Mouse (Mus musculus) forebrain, embryonic 12.5 days (tissue): ENCODE results near the gene Pepd. TPM values are rescaled to one million over a fixed set of nuclear protein-coding genes. Genes with fewer than 3 reads are reported as not detected.

ENCODE experiments used
- ATAC-seq: fragments of 200-750 bp; cut with Nextera tagmentation; 2 replicates; pipeline ENCODE4 v1.8.0; 2017; ENCODE audit warnings: moderate TSS enrichment; ENCODE audit not compliant: low FRiP score
- H3K27ac ChIP-seq: fragments of 300-500 bp; sonication (generic); 2 replicates; pipeline ENCODE4 v1.5.1; 2016; ENCODE audit warnings: mild to moderate bottlenecking
- H3K27me3 ChIP-seq: fragments of 300-500 bp; sonication (generic); 2 replicates; pipeline ENCODE4 v1.6.1; 2016; ENCODE audit warnings: mild to moderate bottlenecking
- H3K36me3 ChIP-seq: fragments of 300-500 bp; sonication (generic); replicated peaks from 2 replicates; pipeline ENCODE4 v1.6.1; 2016; ENCODE audit warnings: mild to moderate bottlenecking
- H3K4me1 ChIP-seq: fragments of 300-500 bp; sonication (generic); 2 replicates; pipeline ENCODE4 v1.6.1; 2016
- H3K4me2 ChIP-seq: fragments of 300-500 bp; sonication (generic); 2 replicates; pipeline ENCODE4 v1.6.1; 2016; ENCODE audit warnings: mild to moderate bottlenecking, moderate library complexity
- H3K4me3 ChIP-seq: fragments of 300-500 bp; sonication (generic); replicated peaks from 2 replicates; pipeline ENCODE4 v1.5.1; 2016; ENCODE audit warnings: mild to moderate bottlenecking
- H3K9ac ChIP-seq: fragments of 300-500 bp; sonication (generic); 2 replicates; pipeline ENCODE4 v1.6.1; 2016; ENCODE audit warnings: mild to moderate bottlenecking
- H3K9me3 ChIP-seq: fragments of 300-500 bp; sonication (generic); 2 replicates; pipeline ENCODE4 v1.6.1; 2016
- WGBS: fragments of 180-500 bp; shearing (Covaris S2); methylation state at CpG from one replicate; pipeline ENCODE4 v1.1.7; 2016; 5-methylcytosine and 5-hydroxymethylcytosine counted together
- polyA plus RNA-seq: library from polyadenylated mRNA; unstranded; fragments of >200 nt; fragmentation: Nextera tagmentation; extraction: Ambion mirVana; gene quantifications from 2 replicates; pipeline ENCODE4 v1.2.1, GENCODE M21; 2016

Pepd gene
- polyA plus RNA-seq, 1 experiment from 2014 or later: 58.6 TPM

- WGBS: 93% methylated on average over 9 of the region's 9 CpGs
- Histone ChIP-seq H3K27me3 (peaks cover 4% of the 10 kb centered on the region; the same call in 1 of the 2 replicates), H3K9ac (no peak overlapping the region), H3K4me1 (peaks cover 27% of the 10 kb centered on the region), H3K36me3 (no peaks in the 10 kb centered on the region), H3K9me3 (no peaks in the 10 kb centered on the region), H3K27ac (no peak overlapping the region), H3K4me3 (no peak overlapping the region), H3K4me2 (no peak overlapping the region)
- no peak for ATAC-seq
Measured at GRCm38 (mm10) chr7:34913956-34914355, 1.8 kb downstream of the Pepd start.

GRCm38 (mm10) chr7:34915555-34915954 is 3.4 kb downstream of the Pepd start:
- WGBS: 91% methylated on average over 5 of the region's 5 CpGs
- no peaks in the 10 kb centered on the region for H3K9me3 ChIP-seq

DNA sequence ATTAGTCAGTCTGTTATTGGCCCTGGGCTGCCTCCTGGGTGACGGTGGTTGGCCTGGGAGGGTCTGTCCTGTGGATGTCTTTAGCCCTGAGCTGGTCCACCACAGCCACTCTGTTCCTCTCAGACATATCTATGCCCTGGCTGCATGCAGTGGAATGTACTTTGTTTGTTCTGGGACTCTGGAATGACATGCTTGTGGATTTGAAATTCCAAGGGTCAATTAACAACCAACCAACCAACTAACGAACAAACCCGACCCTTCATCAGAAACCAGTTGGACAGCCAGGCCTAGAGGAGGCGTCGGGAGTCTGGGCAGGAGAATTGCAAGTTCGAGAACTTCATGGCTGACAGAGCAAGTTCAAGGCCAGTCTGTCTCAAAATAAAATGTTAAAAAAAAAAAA is 5.4 kb downstream of the Pepd start:
- peaks cover 9% of the 10 kb centered on the region for H3K4me1 ChIP-seq
- H3K27me3 ChIP-seq: no peaks in the 10 kb centered on the region
- H3K4me3 ChIP-seq: no peak overlapping the region
- H3K9me3 ChIP-seq: no peaks in the 10 kb centered on the region
- no peak overlapping the region for H3K9ac ChIP-seq
- H3K36me3 ChIP-seq: no peaks in the 10 kb centered on the region
- 63% methylated on average over 6 of the region's 6 CpGs for WGBS
- H3K27ac ChIP-seq: no peak overlapping the region
- no peak for ATAC-seq
- no peak overlapping the region for H3K4me2 ChIP-seq

More at GRCm38 (mm10) chr7:34915555-34915954, 3.4 kb downstream of the Pepd start:
- H3K4me2 ChIP-seq: no peak overlapping the region
- H3K27me3 ChIP-seq: peaks cover 4% of the 10 kb centered on the region; the same call in 1 of the 2 replicates
- ATAC-seq: no peak
- no peaks in the 10 kb centered on the region for H3K36me3 ChIP-seq
- no peak overlapping the region for H3K4me3 ChIP-seq
- peaks cover 24% of the 10 kb centered on the region for H3K4me1 ChIP-seq
- no peak overlapping the region for H3K27ac ChIP-seq
- H3K9ac ChIP-seq: no peak overlapping the region

- H3K9me3 ChIP-seq: no peaks in the 10 kb centered on the region
- no peak overlapping the region for H3K9ac ChIP-seq
- no peaks in the 10 kb centered on the region for H3K36me3 ChIP-seq
- H3K4me1 ChIP-seq: peaks cover 4% of the 10 kb centered on the region
- no peak for ATAC-seq
- H3K27me3 ChIP-seq: no peaks in the 10 kb centered on the region
- H3K4me2 ChIP-seq: no peak overlapping the region
- WGBS: 86% methylated on average over 4 of the region's 4 CpGs
- H3K27ac ChIP-seq: no peak overlapping the region
- H3K4me3 ChIP-seq: no peak overlapping the region
Measured at GRCm38 (mm10) chr7:34917998-34918397, 5.8 kb downstream of the Pepd start.

DNA sequence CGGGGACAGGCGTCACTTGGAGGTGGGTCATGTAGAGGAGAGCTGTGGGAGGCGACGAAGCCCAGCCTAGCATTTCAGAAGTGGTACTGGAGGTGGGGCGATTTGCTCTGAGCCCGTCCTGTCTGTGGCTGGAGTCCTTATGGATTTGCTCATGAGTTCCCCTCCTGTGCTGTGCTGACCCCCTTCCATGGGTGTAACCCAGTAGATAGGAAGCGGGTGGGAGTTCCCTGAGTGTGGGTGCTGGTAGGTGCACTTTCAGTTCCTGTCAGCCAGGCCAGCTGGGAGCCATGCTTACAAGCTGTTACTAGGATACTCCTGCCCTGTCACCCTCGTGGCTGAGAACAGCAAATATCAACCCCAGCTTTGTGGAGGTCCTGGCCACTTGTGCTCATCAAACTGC is 6.2 kb downstream of the Pepd start:
- no peak overlapping the region for H3K4me2 ChIP-seq
- no peaks in the 10 kb centered on the region for H3K27me3 ChIP-seq
- H3K27ac ChIP-seq: no peak overlapping the region
- peaks cover 2% of the 10 kb centered on the region; the same call in 1 of the 2 replicates for H3K4me1 ChIP-seq
- no peak overlapping the region for H3K4me3 ChIP-seq
- H3K9ac ChIP-seq: no peak overlapping the region
- no peak for ATAC-seq
- H3K36me3 ChIP-seq: no peaks in the 10 kb centered on the region
- no peaks in the 10 kb centered on the region for H3K9me3 ChIP-seq
- 90% methylated on average over 8 of the region's 8 CpGs for WGBS

DNA sequence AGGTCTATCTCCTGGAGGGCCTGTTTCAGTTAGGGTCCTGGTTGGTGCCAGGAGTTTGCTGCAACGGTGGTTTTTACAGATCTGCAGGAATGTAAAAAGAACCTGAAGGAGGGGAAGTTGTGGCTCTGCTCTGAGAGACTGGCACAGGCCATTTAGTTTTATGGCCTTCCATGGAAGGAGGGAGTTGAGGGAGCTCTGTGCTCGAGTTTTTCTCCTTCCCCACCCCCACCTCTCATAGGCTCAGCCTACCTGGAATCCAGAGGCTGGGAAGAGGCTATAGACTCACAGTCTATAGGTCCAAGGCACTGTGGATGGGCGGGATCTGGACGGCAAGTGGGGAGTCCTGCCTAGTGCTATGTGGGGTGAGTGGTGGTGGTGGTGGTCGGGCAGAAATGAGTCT is 6.9 kb downstream of the Pepd start:
- Histone ChIP-seq H3K9me3 (no peaks in the 10 kb centered on the region), H3K27ac (no peak overlapping the region), H3K4me1 (peaks cover 2% of the 10 kb centered on the region; the same call in 1 of the 2 replicates), H3K27me3 (no peaks in the 10 kb centered on the region), H3K4me2 (no peak overlapping the region), H3K36me3 (no peaks in the 10 kb centered on the region; the same call in 1 of the 2 replicates), H3K9ac (no peak overlapping the region), H3K4me3 (no peak overlapping the region)
- no peak for ATAC-seq
- WGBS: 89% methylated on average over 5 of the region's 5 CpGs

DNA sequence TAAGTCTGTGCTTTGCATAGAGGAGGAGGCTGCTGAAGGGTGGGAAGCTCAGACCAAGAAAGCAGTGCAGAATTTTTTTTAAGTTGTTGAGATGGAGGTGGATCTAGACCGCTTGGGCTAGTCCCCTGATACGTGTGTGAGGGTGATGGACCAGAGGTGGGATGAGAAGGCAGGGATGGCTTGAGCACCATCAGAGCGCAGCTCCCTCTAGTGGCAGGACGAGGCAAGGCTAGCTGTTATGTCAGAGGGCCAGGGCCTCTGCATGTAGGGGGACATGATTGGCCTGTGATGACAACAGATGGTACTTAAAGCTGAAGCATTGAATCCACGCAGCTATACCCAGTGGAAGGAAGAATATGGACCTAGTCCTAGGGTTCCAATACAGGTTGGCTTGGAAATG is 7.6 kb downstream of the Pepd start:
- Histone ChIP-seq H3K9me3 (no peaks in the 10 kb centered on the region), H3K27me3 (no peaks in the 10 kb centered on the region), H3K9ac (no peak overlapping the region), H3K4me1 (peaks cover 2% of the 10 kb centered on the region; the same call in 1 of the 2 replicates), H3K36me3 (no peaks in the 10 kb centered on the region; the same call in 1 of the 2 replicates), H3K27ac (no peak overlapping the region), H3K4me2 (no peak overlapping the region), H3K4me3 (no peak overlapping the region)
- WGBS: 43% methylated on average over 5 of the region's 5 CpGs
- ATAC-seq: no peak

DNA sequence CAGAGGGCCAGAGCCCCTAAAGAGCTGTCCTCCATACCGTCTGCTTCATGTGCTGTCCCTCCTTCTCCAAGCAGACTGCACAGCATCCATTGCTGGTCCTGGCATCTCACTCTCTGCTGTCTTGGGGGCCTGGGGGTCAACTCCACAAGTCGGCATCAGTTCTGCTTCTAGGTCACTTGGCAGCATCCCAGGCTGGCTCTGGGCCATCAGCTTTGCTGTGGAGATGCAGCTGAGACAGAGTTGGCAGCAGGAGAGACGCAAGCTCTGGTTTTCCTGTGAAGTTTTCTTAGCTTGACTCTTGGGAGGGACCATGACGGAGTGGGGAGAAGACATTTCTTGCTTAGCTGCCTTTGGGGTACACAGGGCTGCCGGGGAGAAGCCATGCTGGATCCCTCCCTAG is 13.0 kb downstream of the Pepd start:
- no peak overlapping the region for H3K9ac ChIP-seq
- H3K27me3 ChIP-seq: no peaks in the 10 kb centered on the region
- H3K4me1 ChIP-seq: peaks cover 12% of the 10 kb centered on the region
- no peak overlapping the region for H3K27ac ChIP-seq
- no peaks in the 10 kb centered on the region for H3K9me3 ChIP-seq
- no peak for ATAC-seq
- no peak overlapping the region for H3K4me2 ChIP-seq
- H3K36me3 ChIP-seq: peaks cover 7% of the 10 kb centered on the region; the same call in 1 of the 2 replicates
- H3K4me3 ChIP-seq: no peak overlapping the region
- 90% methylated on average over 5 of the region's 5 CpGs for WGBS

- H3K9me3 ChIP-seq: no peaks in the 10 kb centered on the region
- H3K4me2 ChIP-seq: no peak overlapping the region
- peaks cover 7% of the 10 kb centered on the region; the same call in 1 of the 2 replicates for H3K36me3 ChIP-seq
- no peak overlapping the region for H3K27ac ChIP-seq
- H3K9ac ChIP-seq: no peak overlapping the region
- no peaks in the 10 kb centered on the region for H3K27me3 ChIP-seq
- ATAC-seq: no peak
- peaks cover 20% of the 10 kb centered on the region for H3K4me1 ChIP-seq
- no peak overlapping the region for H3K4me3 ChIP-seq
- WGBS: 92% methylated on average over 7 of the region's 7 CpGs
Measured at GRCm38 (mm10) chr7:34925956-34926355, 13.8 kb downstream of the Pepd start.

GRCm38 (mm10) chr7:34929614-34930262 is 17.6 kb downstream of the Pepd start:
- ATAC-seq: 0 out of 2 replicates have a peak, but pooled peaks have one; percentile 49
- H3K9ac ChIP-seq: no peak overlapping the region
- peak overlapping the region; percentile 21; the same call in 1 of the 2 replicates for H3K27ac ChIP-seq
- H3K4me2 ChIP-seq: no peak overlapping the region
- H3K9me3 ChIP-seq: no peaks in the 10 kb centered on the region
- no peaks in the 10 kb centered on the region for H3K27me3 ChIP-seq
- WGBS: 55% methylated on average over 8 of the region's 8 CpGs
- peaks cover 11% of the 10 kb centered on the region; the same call in 1 of the 2 replicates for H3K36me3 ChIP-seq
- H3K4me1 ChIP-seq: peaks cover 28% of the 10 kb centered on the region
- no peak overlapping the region for H3K4me3 ChIP-seq

GRCm38 (mm10) chr7:34930263-34930757 is 18.1 kb downstream of the Pepd start:
- H3K27ac ChIP-seq: peak overlapping the region; percentile 21
- H3K4me3 ChIP-seq: no peak overlapping the region
- peaks cover 16% of the 10 kb centered on the region; the same call in 1 of the 2 replicates for H3K36me3 ChIP-seq
- H3K4me1 ChIP-seq: peaks cover 28% of the 10 kb centered on the region
- WGBS: 70% methylated on average over 7 of the region's 7 CpGs
- ATAC-seq: no peak
- H3K27me3 ChIP-seq: no peaks in the 10 kb centered on the region
- H3K9ac ChIP-seq: no peak overlapping the region
- no peaks in the 10 kb centered on the region for H3K9me3 ChIP-seq
- H3K4me2 ChIP-seq: no peak overlapping the region

GRCm38 (mm10) chr7:34932631-34933030 is 20.5 kb downstream of the Pepd start:
- no peak for ATAC-seq
- 91% methylated on average over 8 of the region's 8 CpGs for WGBS
- Histone ChIP-seq H3K9ac (no peak overlapping the region), H3K4me3 (no peak overlapping the region), H3K9me3 (peaks cover 8% of the 10 kb centered on the region; the same call in 1 of the 2 replicates), H3K4me2 (no peak overlapping the region), H3K4me1 (peaks cover 28% of the 10 kb centered on the region), H3K36me3 (peaks cover 22% of the 10 kb centered on the region), H3K27ac (no peak overlapping the region), H3K27me3 (no peaks in the 10 kb centered on the region)

- no peak overlapping the region for H3K27ac ChIP-seq
- H3K36me3 ChIP-seq: peaks cover 22% of the 10 kb centered on the region
- H3K9me3 ChIP-seq: peaks cover 8% of the 10 kb centered on the region; the same call in 1 of the 2 replicates
- H3K9ac ChIP-seq: no peak overlapping the region
- H3K4me2 ChIP-seq: no peak overlapping the region
- ATAC-seq: no peak
- 72% methylated on average over 3 of the region's 3 CpGs for WGBS
- H3K4me1 ChIP-seq: peaks cover 29% of the 10 kb centered on the region
- no peaks in the 10 kb centered on the region for H3K27me3 ChIP-seq
- H3K4me3 ChIP-seq: no peak overlapping the region
Measured at GRCm38 (mm10) chr7:34933142-34933541, 21.0 kb downstream of the Pepd start.
